Mouse (Mus musculus) spleen, adult 2 months (tissue): ENCODE data around the gene Tmbim4. TPM values are rescaled to one million over a fixed set of nuclear protein-coding genes. Genes with fewer than 3 reads are reported as not detected.

Experiments used
- DNase-seq, 2 experiments: peaks; one replicate each; pipeline versions ENCODE4 v3.0.0 to v3.0.0-alpha.2; 2012 to 2021; ENCODE audit warnings: low spot score in 2 of 2, low read depth in 1 of 2
- H3K27ac ChIP-seq: fragments of 200-500 bp; 2 replicates; pipeline ENCODE4 v1.5.1; 2012; ENCODE audit warnings: low read length, inconsistent platforms; ENCODE audit not compliant: insufficient read depth
- H3K27me3 ChIP-seq: fragments of 200-500 bp; 2 replicates; pipeline ENCODE4 v1.6.1; 2012; ENCODE audit warnings: mild to moderate bottlenecking, moderate library complexity, low read length, inconsistent platforms; ENCODE audit not compliant: control insufficient read depth, insufficient read depth
- H3K36me3 ChIP-seq: fragments of 200-500 bp; 2 replicates; pipeline ENCODE4 v1.6.1; 2012; ENCODE audit warnings: mild to moderate bottlenecking, low read length, inconsistent platforms; ENCODE audit not compliant: control insufficient read depth, insufficient read depth
- H3K4me1 ChIP-seq: fragments of 200-500 bp; 2 replicates; pipeline ENCODE4 v1.6.1; 2011; ENCODE audit warnings: inconsistent platforms; ENCODE audit not compliant: control insufficient read depth, insufficient read depth, insufficient read length
- H3K4me3 ChIP-seq: fragments of 200-500 bp; 2 replicates; pipeline ENCODE4 v1.5.1; 2011; ENCODE audit warnings: mild to moderate bottlenecking, inconsistent platforms; ENCODE audit not compliant: insufficient read depth, insufficient read length; ENCODE audit errors: extremely low read depth
- CTCF ChIP-seq: fragments of 200-500 bp; IDR thresholded peaks from 2 replicates; pipeline ENCODE4 v1.5.1; 2011; ENCODE audit warnings: mild to moderate bottlenecking, inconsistent platforms; ENCODE audit not compliant: insufficient read depth, insufficient read length, insufficient replicate concordance; ENCODE audit errors: extremely low read depth
- POLR2A ChIP-seq: fragments of 200-500 bp; IDR thresholded peaks from 2 replicates; pipeline ENCODE4 v1.6.1; 2011; ENCODE audit warnings: low read depth, low read length, inconsistent platforms
- WGBS: fragments of 180-500 bp; shearing (Covaris S2); methylation state at CpG from one replicate; pipeline ENCODE4 v1.1.7; 2018; 5-methylcytosine and 5-hydroxymethylcytosine counted together
- polyA plus RNA-seq: library from polyadenylated mRNA; depleted of rRNA; stranded (reverse); fragments of >200 nt; gene quantifications from 2 replicates; pipeline ENCODE4 v1.2.3, GENCODE M21; 2012

Tmbim4 gene
- polyA plus RNA-seq, 1 experiment: 110 TPM

GRCm38 (mm10) chr10:120251791-120252190 lies 50.4 kb downstream of the Tmbim4 start:
- Histone ChIP-seq H3K27me3 (no peaks in the 10 kb centered on the region), H3K4me1 (no peaks in the 10 kb centered on the region), H3K4me3 (no peak overlapping the region), H3K36me3 (no peaks in the 10 kb centered on the region), H3K27ac (no peak overlapping the region)
- WGBS: 79% methylated on average over 4 of the region's 4 CpGs
- DNase-seq: no peak
- TF ChIP-seq POLR2A (no peak), CTCF (no peak)

- Histone ChIP-seq H3K27me3 (no peaks in the 10 kb centered on the region), H3K27ac (no peak overlapping the region), H3K4me1 (peaks cover 2% of the 10 kb centered on the region; the same call in 1 of the 2 replicates), H3K4me3 (no peak overlapping the region), H3K36me3 (no peaks in the 10 kb centered on the region)
- 12% methylated on average over 8 of the region's 8 CpGs for WGBS
- no peak for DNase-seq
- TF ChIP-seq CTCF: no peak
- TF ChIP-seq POLR2A: no peak
Observed at GRCm38 (mm10) chr10:120252800-120253199, 51.4 kb downstream of the Tmbim4 start.

- no peak for TF ChIP-seq CTCF
- TF ChIP-seq POLR2A: no peak
- peak; percentile 3 to 23 for DNase-seq
- H3K4me1 ChIP-seq: peaks cover 2% of the 10 kb centered on the region; the same call in 1 of the 2 replicates
- WGBS: 15% methylated on average over 11 of the region's 11 CpGs
- no peak overlapping the region; the same call in 1 of the 2 replicates for H3K4me3 ChIP-seq
- no peak overlapping the region for H3K27ac ChIP-seq
- no peaks in the 10 kb centered on the region for H3K36me3 ChIP-seq
- no peaks in the 10 kb centered on the region for H3K27me3 ChIP-seq
Observed at GRCm38 (mm10) chr10:120257231-120257630, 55.8 kb downstream of the Tmbim4 start.

GRCm38 (mm10) chr10:120267790-120268189 lies 66.4 kb downstream of the Tmbim4 start:
- H3K4me3 ChIP-seq: no peak overlapping the region
- no peaks in the 10 kb centered on the region for H3K4me1 ChIP-seq
- no peak for DNase-seq
- H3K36me3 ChIP-seq: no peaks in the 10 kb centered on the region
- no peaks in the 10 kb centered on the region for H3K27me3 ChIP-seq
- H3K27ac ChIP-seq: no peak overlapping the region
- TF ChIP-seq CTCF: no peak
- TF ChIP-seq POLR2A: no peak
- 83% methylated on average over 12 of the region's 12 CpGs for WGBS

- DNase-seq: no peak
- no peaks in the 10 kb centered on the region for H3K4me1 ChIP-seq
- no peak overlapping the region for H3K27ac ChIP-seq
- H3K36me3 ChIP-seq: no peaks in the 10 kb centered on the region
- H3K4me3 ChIP-seq: no peak overlapping the region
- TF ChIP-seq CTCF: no peak
- no peak for TF ChIP-seq POLR2A
- 95% methylated on average over 13 of the region's 13 CpGs for WGBS
- no peaks in the 10 kb centered on the region for H3K27me3 ChIP-seq
Observed at GRCm38 (mm10) chr10:120269946-120270345, 68.6 kb downstream of the Tmbim4 start.

- no peaks in the 10 kb centered on the region for H3K27me3 ChIP-seq
- no peak for TF ChIP-seq POLR2A
- peak; percentile 20; the same call in 1 of the 2 replicates for TF ChIP-seq CTCF
- WGBS: 66% methylated on average over 4 of the region's 4 CpGs
- H3K27ac ChIP-seq: no peak overlapping the region
- H3K4me3 ChIP-seq: no peak overlapping the region
- no peaks in the 10 kb centered on the region for H3K4me1 ChIP-seq
- no peaks in the 10 kb centered on the region for H3K36me3 ChIP-seq
- DNase-seq: peak; percentile 44 to 52
Observed at GRCm38 (mm10) chr10:120270777-120271176, 69.4 kb downstream of the Tmbim4 start.

- TF ChIP-seq POLR2A: no peak
- no peaks in the 10 kb centered on the region for H3K27me3 ChIP-seq
- no peaks in the 10 kb centered on the region for H3K4me1 ChIP-seq
- no peaks in the 10 kb centered on the region for H3K36me3 ChIP-seq
- DNase-seq: no peak
- WGBS: 25% methylated on average over 6 of the region's 6 CpGs
- H3K27ac ChIP-seq: no peak overlapping the region
- no peak overlapping the region for H3K4me3 ChIP-seq
Observed at GRCm38 (mm10) chr10:120271318-120271717, 69.9 kb downstream of the Tmbim4 start.
